Mouse (Mus musculus) forebrain, embryonic 14.5 days (tissue): ENCODE results near the gene Atp5f1. TPM values are rescaled to one million over a fixed set of nuclear protein-coding genes. Genes with fewer than 3 reads are reported as not detected.
"Not testable (repeated sequence)": the region's sequence is repeated elsewhere in the genome, so short reads cannot be mapped to it uniquely, and the experiment has no call there.

Experiments
- ATAC-seq: fragments of 200-750 bp; cut with Nextera tagmentation; 2 replicates; pipeline ENCODE4 v1.8.0; 2017; ENCODE audit warnings: mild to moderate bottlenecking, moderate library complexity
- DNase-seq: peaks from one replicate; pipeline ENCODE4 v3.0.0-alpha.2; 2015; ENCODE audit warnings: low spot score
- H3K27ac ChIP-seq: fragments of 300-500 bp; sonication (generic); 2 replicates; pipeline ENCODE4 v1.5.1; 2014; ENCODE audit warnings: low read depth, mild to moderate bottlenecking, control low read depth, low read length, moderate library complexity
- H3K27me3 ChIP-seq: fragments of 300-500 bp; sonication (generic); replicated peaks from 2 replicates; pipeline ENCODE4 v1.6.1; 2014; ENCODE audit warnings: low read length, control low read depth, mixed read lengths; ENCODE audit not compliant: control insufficient read depth, insufficient read depth
- H3K36me3 ChIP-seq: fragments of 300-500 bp; sonication (generic); 2 replicates; pipeline ENCODE4 v1.6.1; 2014; ENCODE audit warnings: low read length, control low read depth; ENCODE audit not compliant: control insufficient read depth, insufficient read depth
- H3K4me1 ChIP-seq: fragments of 300-500 bp; sonication (generic); 2 replicates; pipeline ENCODE4 v1.6.1; 2014; ENCODE audit warnings: antibody characterized with exemption, low read length, control low read depth; ENCODE audit not compliant: control insufficient read depth, insufficient read depth
- H3K4me2 ChIP-seq: fragments of 300-500 bp; sonication (generic); 2 replicates; pipeline ENCODE4 v1.6.1; 2014; ENCODE audit warnings: mild to moderate bottlenecking, control low read depth, low read length
- H3K4me3 ChIP-seq: fragments of 300-500 bp; sonication (generic); 2 replicates; pipeline ENCODE4 v1.5.1; 2014; ENCODE audit warnings: low read depth, low read length, control low read depth
- H3K9ac ChIP-seq: fragments of 300-500 bp; sonication (generic); 2 replicates; pipeline ENCODE4 v1.6.1; 2014; ENCODE audit warnings: mild to moderate bottlenecking, low read length, control low read depth, moderate library complexity
- H3K9me3 ChIP-seq: fragments of 300-500 bp; sonication (generic); replicated peaks from 2 replicates; pipeline ENCODE4 v1.6.1; 2016; ENCODE audit warnings: low read length, control low read depth, mixed read lengths; ENCODE audit not compliant: control insufficient read depth
- WGBS: fragments of 180-500 bp; shearing (Covaris S2); extraction: QIAGEN DNeasy Blood & Tissue Kit; methylation state at CpG from one replicate; pipeline ENCODE4 v1.1.7; 2014; 5-methylcytosine and 5-hydroxymethylcytosine counted together
- polyA plus RNA-seq: library from polyadenylated mRNA; unstranded; fragments of >200 nt; fragmentation: Nextera tagmentation; extraction: Ambion mirVana; gene quantifications from 2 replicates; pipeline ENCODE4 v1.2.1, GENCODE M21; 2014

Gene Atp5f1
- polyA plus RNA-seq, 1 experiment from 2014 or later: 581 TPM

- H3K9ac ChIP-seq: no peak overlapping the region
- H3K4me1 ChIP-seq: no peaks in the 10 kb centered on the region
- no peak overlapping the region for H3K4me3 ChIP-seq
- no peak for DNase-seq
- ATAC-seq: no peak
- no peak overlapping the region for H3K4me2 ChIP-seq
- H3K27me3 ChIP-seq: no peaks in the 10 kb centered on the region
- whole genome bisulfite sequencing: 83% methylated on average over 2 of the region's 2 CpGs
- no peaks in the 10 kb centered on the region for H3K36me3 ChIP-seq
- H3K27ac ChIP-seq: no peak overlapping the region
- no peaks in the 10 kb centered on the region for H3K9me3 ChIP-seq
Observed at GRCm38 (mm10) chr3:105921959-105922358, 37.9 kb downstream of the Atp5f1 start.

- not testable (repeated sequence) for H3K4me3 ChIP-seq, H3K27ac ChIP-seq, H3K4me2 ChIP-seq, H3K9ac ChIP-seq, H3K9me3 ChIP-seq, H3K27me3 ChIP-seq, H3K36me3 ChIP-seq, DNase-seq, ATAC-seq, H3K4me1 ChIP-seq
Observed at GRCm38 (mm10) chr3:105920743-105921142, 39.2 kb downstream of the Atp5f1 start.

GRCm38 (mm10) chr3:105918355-105918745 is 41.5 kb downstream of the Atp5f1 start:
- H3K4me1 ChIP-seq: no peaks in the 10 kb centered on the region
- H3K27ac ChIP-seq: no peak overlapping the region
- no peak for DNase-seq
- H3K4me3 ChIP-seq: no peak overlapping the region
- H3K36me3 ChIP-seq: no peaks in the 10 kb centered on the region
- no peak overlapping the region for H3K9ac ChIP-seq
- 86% methylated on average over 3 of the region's 3 CpGs for WGBS
- ATAC-seq: no peak
- no peaks in the 10 kb centered on the region for H3K9me3 ChIP-seq
- no peak overlapping the region for H3K4me2 ChIP-seq
- no peaks in the 10 kb centered on the region for H3K27me3 ChIP-seq

GRCm38 (mm10) chr3:105917656-105918354 is 42.1 kb downstream of the Atp5f1 start:
- Histone ChIP-seq H3K27me3 (no peaks in the 10 kb centered on the region), H3K27ac (no peak overlapping the region), H3K4me2 (no peak overlapping the region), H3K9me3 (no peaks in the 10 kb centered on the region), H3K4me3 (no peak overlapping the region), H3K36me3 (no peaks in the 10 kb centered on the region), H3K4me1 (no peaks in the 10 kb centered on the region), H3K9ac (no peak overlapping the region)
- ATAC-seq (no peak), DNase-seq (no peak)
- 68% methylated on average over 10 of the region's 10 CpGs for WGBS

- not testable (repeated sequence) for H3K4me3 ChIP-seq, H3K27me3 ChIP-seq, ATAC-seq, H3K9me3 ChIP-seq, H3K27ac ChIP-seq, H3K36me3 ChIP-seq, H3K9ac ChIP-seq, H3K4me2 ChIP-seq, DNase-seq, H3K4me1 ChIP-seq
Observed at GRCm38 (mm10) chr3:105916455-105916854, 43.4 kb downstream of the Atp5f1 start.

GRCm38 (mm10) chr3:105915281-105915680 is 44.6 kb downstream of the Atp5f1 start:
- no peak overlapping the region for H3K27ac ChIP-seq
- H3K4me3 ChIP-seq: no peak overlapping the region
- DNase-seq: no peak
- no peak for ATAC-seq
- no peaks in the 10 kb centered on the region for H3K4me1 ChIP-seq
- H3K36me3 ChIP-seq: no peaks in the 10 kb centered on the region
- no peak overlapping the region for H3K9ac ChIP-seq
- H3K4me2 ChIP-seq: no peak overlapping the region
- 46% methylated on average over 1 of the region's 1 CpGs for WGBS
- no peaks in the 10 kb centered on the region for H3K9me3 ChIP-seq
- H3K27me3 ChIP-seq: no peaks in the 10 kb centered on the region

GRCm38 (mm10) chr3:105913839-105914681 is 45.8 kb downstream of the Atp5f1 start:
- H3K4me1 ChIP-seq: no peaks in the 10 kb centered on the region
- WGBS: 83% methylated on average over 10 of the region's 10 CpGs
- no peaks in the 10 kb centered on the region for H3K27me3 ChIP-seq
- ATAC-seq (no peak), DNase-seq (no peak)
- H3K4me3 ChIP-seq: no peak overlapping the region
- no peak overlapping the region for H3K9ac ChIP-seq
- no peak overlapping the region for H3K27ac ChIP-seq
- no peaks in the 10 kb centered on the region for H3K36me3 ChIP-seq
- no peaks in the 10 kb centered on the region for H3K9me3 ChIP-seq
- H3K4me2 ChIP-seq: no peak overlapping the region

- Histone ChIP-seq H3K9me3 (no peaks in the 10 kb centered on the region), H3K27me3 (no peaks in the 10 kb centered on the region), H3K36me3 (no peaks in the 10 kb centered on the region), H3K9ac (no peak overlapping the region), H3K4me3 (no peak overlapping the region), H3K4me1 (no peaks in the 10 kb centered on the region), H3K4me2 (no peak overlapping the region), H3K27ac (no peak overlapping the region)
- no peak for DNase-seq
- 82% methylated on average over 9 of the region's 9 CpGs for WGBS
- ATAC-seq: no peak
Observed at GRCm38 (mm10) chr3:105912097-105912880, 47.6 kb downstream of the Atp5f1 start.
